Mouse (Mus musculus) T-helper 17 cell (primary cell): ENCODE data around the gene Gm17728.
"Not testable (repeated sequence)": the region's sequence is repeated elsewhere in the genome, so short reads cannot be mapped to it uniquely, and the experiment has no call there.

Source experiments
- in situ Hi-C, 2 experiments: fragments of 300-600 bp; cut with MboI, MseI; formaldehyde crosslinking; loops; 1 replicate in 1 of 2; 2 replicates in 1 of 2; pipeline ENCODE4 v1.15.1; 2025; ENCODE audit warnings: high pct_unique_total_duplicates in 2 of 2

The Gm17728 gene

DNA sequence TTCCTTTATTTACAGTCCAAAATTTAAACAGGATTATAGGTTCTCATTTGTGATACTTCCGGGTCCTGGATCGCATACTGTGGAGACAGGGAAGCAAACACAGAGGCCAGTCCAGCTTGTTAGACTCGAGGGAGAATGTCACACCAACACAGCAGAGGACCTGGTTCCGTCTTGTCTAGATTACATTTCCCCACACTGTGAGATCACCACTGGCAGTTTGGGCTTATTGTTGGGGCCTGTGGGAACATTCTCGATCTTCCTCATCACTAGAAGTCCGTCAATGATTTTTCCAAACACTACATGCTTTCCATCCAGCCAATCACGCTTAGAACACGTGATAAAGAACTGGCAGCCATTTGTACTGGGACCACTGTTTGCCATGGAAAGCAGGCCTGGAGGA lies at the start of gene Gm17728:
Gene Gm17728, plus strand, starts transcription at position 301 of the 400 bp plus-strand sequence.
- in situ Hi-C loops = not testable (repeated sequence)

DNA sequence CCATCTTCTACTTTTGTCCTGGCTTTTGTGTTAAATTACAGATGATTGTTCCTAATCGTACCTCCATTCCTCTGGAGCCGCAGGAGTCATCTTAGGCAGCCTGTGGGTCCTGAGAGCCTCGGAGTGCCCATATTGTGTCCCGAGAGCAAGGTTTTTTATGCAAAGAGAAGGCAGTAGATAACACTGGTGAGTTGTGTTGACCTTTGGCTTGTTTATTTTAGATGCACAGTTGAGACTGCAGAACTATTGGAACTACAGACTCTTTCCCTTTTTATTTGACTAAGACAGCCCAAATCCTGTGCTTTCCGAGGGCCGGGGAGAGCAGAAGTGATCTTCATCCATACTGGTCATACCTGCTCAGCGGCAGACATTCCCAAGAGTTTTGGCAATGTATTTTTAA lies 24.4 kb upstream of the Gm17728 start:
- in situ Hi-C loops = loop anchor here (25.0 kb wide), 2 partner anchors 660 to 715 kb away; no protein-coding TSS in a partner anchor

DNA sequence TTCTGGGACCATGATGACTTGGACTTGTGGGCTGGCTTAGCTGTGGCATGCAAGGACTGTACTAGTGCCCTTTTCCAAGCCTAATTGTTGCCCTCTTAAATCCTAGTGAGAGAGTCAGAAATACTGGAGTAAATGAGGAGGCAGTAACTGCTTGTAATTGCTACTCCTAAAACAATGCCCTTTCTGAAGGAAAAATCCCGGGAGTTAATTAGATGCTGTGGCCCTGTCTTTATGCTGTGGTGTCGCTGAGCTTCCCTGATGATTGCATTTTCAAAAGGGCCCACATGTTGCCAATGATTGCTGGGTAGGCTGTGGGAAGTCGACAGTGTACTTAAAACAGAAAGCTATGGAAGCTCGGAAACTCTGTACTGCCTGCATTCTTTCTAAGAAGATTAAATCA lies 23.3 kb upstream of the Gm17728 start:
- in situ Hi-C loops = loop anchor here (25.0 kb wide), 2 partner anchors 661 to 714 kb away; no protein-coding TSS in a partner anchor

DNA sequence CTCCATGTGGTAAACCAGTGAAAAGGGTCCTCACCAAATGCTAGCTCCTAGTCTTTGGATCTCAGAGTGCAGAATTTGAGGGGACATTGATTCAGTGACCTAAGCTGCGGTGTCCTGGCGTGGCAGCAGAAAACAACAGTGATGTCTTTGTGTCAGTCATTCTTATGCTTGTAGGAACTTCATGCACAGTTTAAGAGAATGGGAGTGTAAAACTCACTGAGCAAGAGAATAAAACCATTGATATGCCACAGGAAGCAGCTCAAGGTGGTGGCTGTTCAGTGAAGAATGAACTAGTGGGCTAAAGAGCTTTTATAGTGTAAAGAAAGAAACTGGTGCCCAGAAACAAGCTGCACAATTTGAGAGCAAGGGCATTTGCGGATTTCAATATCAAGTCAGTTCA lies 17.9 kb upstream of the Gm17728 start:
- in situ Hi-C loops = no loop called here

DNA sequence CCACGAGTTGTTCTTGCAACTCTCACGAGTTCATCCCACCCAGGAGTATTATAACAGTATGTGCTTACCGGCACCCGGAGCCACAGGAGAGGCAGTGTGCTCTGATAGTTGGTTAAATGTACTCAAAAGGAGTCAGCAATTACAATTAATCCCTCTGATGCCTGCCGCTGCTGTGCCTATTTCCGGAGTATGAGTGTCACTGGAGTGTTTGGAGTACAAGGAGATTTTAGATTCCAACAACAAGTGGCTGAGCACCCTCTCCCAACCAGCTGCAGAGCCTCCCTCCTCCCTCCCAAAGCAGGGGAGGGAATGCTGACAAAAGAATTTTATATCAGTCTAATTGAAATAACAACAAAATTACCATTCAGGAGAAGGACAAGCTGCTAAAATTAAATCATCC lies 14.2 kb upstream of the Gm17728 start:
- in situ Hi-C loops = no loop called here

DNA sequence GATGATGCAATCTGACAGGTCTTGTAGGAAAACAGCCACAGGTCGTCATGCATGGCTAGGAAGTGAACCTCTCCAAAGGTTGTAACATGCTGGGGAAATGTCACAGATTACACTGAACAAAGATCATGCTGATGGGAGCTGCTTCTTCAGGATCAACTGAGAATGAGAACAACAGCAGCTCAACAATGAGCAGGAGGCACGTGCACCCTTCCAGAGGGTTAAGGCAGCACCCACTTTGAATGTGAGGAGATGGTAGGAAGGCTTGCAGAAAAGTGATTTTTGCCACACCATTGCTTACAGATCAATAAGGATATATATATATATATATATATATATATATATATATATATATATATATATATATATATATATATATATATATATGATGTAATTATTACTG lies 2.8 kb upstream of the Gm17728 start:
- in situ Hi-C loops = no loop called here

DNA sequence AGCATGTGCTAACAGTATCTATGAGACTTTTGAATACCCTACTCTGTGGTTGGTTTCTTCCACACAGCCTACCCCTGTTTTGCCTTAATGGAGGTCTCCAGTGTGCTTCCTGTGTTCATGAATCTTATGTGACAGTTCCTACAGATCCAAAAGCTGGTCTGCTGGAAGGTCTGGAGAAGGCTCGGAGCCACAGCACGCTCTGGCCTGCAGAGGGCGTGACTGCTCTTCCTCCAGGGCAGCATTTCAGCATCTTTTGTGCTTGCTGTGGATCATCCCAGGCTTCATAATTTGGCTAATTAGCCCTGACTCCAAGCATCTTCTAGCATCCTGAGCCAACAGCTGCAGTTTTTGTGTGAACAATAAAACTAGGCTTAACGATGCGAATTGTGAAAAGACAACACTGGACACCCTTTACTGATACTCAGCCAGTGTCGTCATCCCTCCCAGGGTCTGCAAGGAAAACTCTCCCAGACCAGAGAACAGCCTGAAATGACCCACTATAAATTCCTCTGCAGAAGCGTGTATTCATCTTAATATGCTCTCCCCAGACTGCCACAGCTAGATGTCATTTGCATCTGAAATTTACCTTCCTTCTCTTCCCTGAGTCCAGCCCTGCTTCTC lies 6.6 kb downstream of the Gm17728 start:
- in situ Hi-C loops = no loop called here

DNA sequence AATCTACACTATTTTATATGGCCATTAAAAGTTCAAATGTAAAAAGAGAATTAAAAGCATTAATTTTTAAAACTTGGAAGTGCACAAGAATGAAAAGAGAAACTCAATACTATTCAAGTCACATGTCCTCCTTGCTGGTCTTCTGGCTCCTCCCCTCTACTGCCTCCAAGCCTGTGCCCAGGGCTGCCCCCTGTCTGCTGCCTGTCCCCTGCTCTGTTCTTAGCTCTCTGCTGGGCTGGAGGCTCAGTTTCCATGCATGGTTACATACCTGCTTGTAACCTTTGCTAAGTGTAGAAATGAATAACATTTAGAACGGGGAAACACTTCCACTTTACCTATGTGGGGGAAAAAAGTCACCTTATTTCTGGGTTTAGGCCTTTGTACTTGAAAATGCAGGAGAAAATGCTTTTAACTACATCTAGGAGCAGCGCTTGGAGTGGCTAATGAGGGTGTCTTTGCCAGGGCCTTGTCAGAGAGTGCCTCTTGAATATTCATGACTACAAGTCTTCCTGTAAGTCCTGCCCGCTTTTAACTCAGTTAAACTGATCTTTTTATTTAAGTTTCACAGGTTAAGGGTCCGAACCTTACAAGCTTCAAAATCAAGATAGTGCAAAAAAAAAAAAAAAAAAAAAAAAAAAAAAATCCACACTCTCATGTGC lies 18.3 kb downstream of the Gm17728 start:
- in situ Hi-C loops = no loop called here

DNA sequence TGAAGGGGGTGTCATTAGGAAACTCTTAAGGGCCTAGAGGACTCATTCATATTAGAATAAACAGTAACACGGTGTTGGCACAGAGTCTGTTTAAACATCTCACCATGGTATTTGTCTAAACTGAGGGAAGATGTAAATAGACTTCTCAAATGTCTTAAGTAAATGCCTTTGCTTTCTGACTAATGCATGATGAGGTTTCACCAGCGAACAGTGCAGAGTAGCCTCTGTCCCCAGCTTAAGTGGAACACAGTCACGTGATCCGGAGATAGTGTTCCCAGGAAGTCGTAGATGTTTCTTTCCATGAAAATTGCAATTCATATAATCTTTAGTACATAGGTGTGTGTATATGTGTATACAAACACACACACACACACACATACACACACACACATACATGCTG lies 34.5 kb downstream of the Gm17728 start:
- in situ Hi-C loops = no loop called here

DNA sequence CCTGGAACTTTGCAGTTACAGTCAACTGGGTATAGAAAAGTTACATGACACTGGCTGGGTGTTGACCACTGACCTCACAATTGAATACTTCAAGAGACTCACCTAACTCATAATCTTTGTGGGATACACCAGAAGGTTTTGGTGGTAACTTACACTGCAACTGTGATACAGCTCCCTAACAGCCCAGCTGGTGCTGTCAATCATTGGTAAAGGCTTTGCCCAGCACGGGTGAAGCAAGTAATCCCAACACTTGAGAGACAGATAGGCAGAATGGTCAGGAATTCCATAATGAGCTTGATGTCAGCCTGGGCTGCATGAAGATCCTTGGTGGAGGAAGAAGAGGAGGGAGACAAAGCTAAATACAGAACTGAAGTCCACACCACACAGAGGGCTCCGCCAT lies 39.0 kb downstream of the Gm17728 start:
- in situ Hi-C loops = no loop called here
